Mouse (Mus musculus) embryonic fibroblast, embryonic 13.5 days (primary cell): Measurements from ENCODE around the gene Creb1. TPM values are rescaled to one million over a fixed set of nuclear protein-coding genes. Genes with fewer than 3 reads are reported as not detected.
"Not testable (repeated sequence)": the region's sequence is repeated elsewhere in the genome, so short reads cannot be mapped to it uniquely, and the experiment has no call there.

ENCODE experiments used
- H3K27ac ChIP-seq: 2 replicates; pipeline ENCODE4 v1.5.1; 2012; ENCODE audit warnings: low read length, control low read depth, inconsistent platforms; ENCODE audit not compliant: insufficient read depth
- H3K4me1 ChIP-seq: 2 replicates; pipeline ENCODE4 v1.6.1; 2011; ENCODE audit warnings: low read length; ENCODE audit not compliant: control insufficient read depth, insufficient read depth
- H3K4me3 ChIP-seq: 2 replicates; pipeline ENCODE4 v1.5.1; 2011; ENCODE audit warnings: mild to moderate bottlenecking, control low read depth, low read length; ENCODE audit not compliant: insufficient read depth
- CTCF ChIP-seq: IDR thresholded peaks from 2 replicates; pipeline ENCODE4 v1.5.1; 2011; ENCODE audit warnings: mild to moderate bottlenecking, control low read depth, low read length, moderate library complexity, borderline replicate concordance; ENCODE audit not compliant: insufficient read depth
- POLR2A ChIP-seq: IDR thresholded peaks from 2 replicates; pipeline ENCODE4 v1.6.1; 2011; ENCODE audit warnings: low read depth, mild to moderate bottlenecking, control low read depth, low read length, moderate library complexity
- polyA plus RNA-seq: library from polyadenylated mRNA; stranded (reverse); fragments of >200 nt; gene quantifications from 2 replicates; pipeline ENCODE4 v1.2.4, GENCODE M21; 2011; ENCODE audit warnings: low read depth; ENCODE audit not compliant: missing spikeins, insufficient read length

Gene Creb1
- polyA plus RNA-seq, 1 experiment: 45.1 TPM

GRCm38 (mm10) chr1:64538837-64539367 is 6.5 kb downstream of the Creb1 start:
- TF ChIP-seq POLR2A (no peak), CTCF (no peak)
- Histone ChIP-seq H3K4me3 (no peak overlapping the region), H3K4me1 (0 out of 2 replicates have a peak, but pooled peaks cover 2% of the 10 kb centered on the region), H3K27ac (no peak overlapping the region; the same call in 1 of the 2 replicates)

GRCm38 (mm10) chr1:64543750-64544149 is 11.3 kb downstream of the Creb1 start:
- TF ChIP-seq POLR2A (no peak), CTCF (no peak)
- H3K27ac ChIP-seq: no peak overlapping the region
- peaks cover 6% of the 10 kb centered on the region; the same call in 1 of the 2 replicates for H3K4me1 ChIP-seq
- no peak overlapping the region for H3K4me3 ChIP-seq

- no peak overlapping the region for H3K27ac ChIP-seq
- TF ChIP-seq CTCF: no peak
- H3K4me1 ChIP-seq: peaks cover 6% of the 10 kb centered on the region; the same call in 1 of the 2 replicates
- H3K4me3 ChIP-seq: no peak overlapping the region
These were observed 13.6 kb downstream of the Creb1 start for GRCm38 (mm10) chr1:64546070-64546469.

- no peak overlapping the region for H3K27ac ChIP-seq
- no peak overlapping the region for H3K4me3 ChIP-seq
- H3K4me1 ChIP-seq: peaks cover 9% of the 10 kb centered on the region
- TF ChIP-seq POLR2A (no peak), CTCF (no peak)
These were observed 16.9 kb downstream of the Creb1 start for GRCm38 (mm10) chr1:64549380-64549779.

- peaks cover 3% of the 10 kb centered on the region for H3K4me1 ChIP-seq
- TF ChIP-seq POLR2A: no peak
- no peak for TF ChIP-seq CTCF
- no peak overlapping the region for H3K4me3 ChIP-seq
- H3K27ac ChIP-seq: no peak overlapping the region
These were observed 19.5 kb downstream of the Creb1 start for GRCm38 (mm10) chr1:64551908-64552307.

GRCm38 (mm10) chr1:64560105-64560504 is 27.7 kb downstream of the Creb1 start:
- Histone ChIP-seq H3K4me1 (no peaks in the 10 kb centered on the region), H3K27ac (no peak overlapping the region), H3K4me3 (no peak overlapping the region)
- no peak for TF ChIP-seq POLR2A
- TF ChIP-seq CTCF: no peak

- no peak for TF ChIP-seq CTCF
- Histone ChIP-seq H3K4me3 (no peak overlapping the region), H3K4me1 (no peaks in the 10 kb centered on the region), H3K27ac (no peak overlapping the region)
These were observed 35.8 kb downstream of the Creb1 start for GRCm38 (mm10) chr1:64568206-64568605.

- TF ChIP-seq CTCF: no peak
- no peak for TF ChIP-seq POLR2A
- H3K27ac ChIP-seq: no peak overlapping the region
- H3K4me3 ChIP-seq: no peak overlapping the region
- no peaks in the 10 kb centered on the region for H3K4me1 ChIP-seq
These were observed 43.6 kb downstream of the Creb1 start for GRCm38 (mm10) chr1:64576022-64576421.

GRCm38 (mm10) chr1:64576732-64577131 is 44.3 kb downstream of the Creb1 start:
- TF ChIP-seq CTCF: no peak
- no peak for TF ChIP-seq POLR2A
- Histone ChIP-seq H3K27ac (no peak overlapping the region), H3K4me3 (no peak overlapping the region), H3K4me1 (no peaks in the 10 kb centered on the region)

GRCm38 (mm10) chr1:64577911-64578310 is 45.5 kb downstream of the Creb1 start:
- not testable (repeated sequence) for H3K4me1 ChIP-seq, H3K4me3 ChIP-seq

GRCm38 (mm10) chr1:64578801-64579200 is 46.4 kb downstream of the Creb1 start:
- TF ChIP-seq CTCF (no peak), POLR2A (no peak)
- no peak overlapping the region for H3K27ac ChIP-seq
- no peaks in the 10 kb centered on the region for H3K4me1 ChIP-seq
- H3K4me3 ChIP-seq: no peak overlapping the region

More at GRCm38 (mm10) chr1:64577911-64578310, 45.5 kb downstream of the Creb1 start:
- not testable (repeated sequence) for H3K27ac ChIP-seq
